25 mouse cellular contexts compared by ENCODE assay signal in the genomic region with DNA sequence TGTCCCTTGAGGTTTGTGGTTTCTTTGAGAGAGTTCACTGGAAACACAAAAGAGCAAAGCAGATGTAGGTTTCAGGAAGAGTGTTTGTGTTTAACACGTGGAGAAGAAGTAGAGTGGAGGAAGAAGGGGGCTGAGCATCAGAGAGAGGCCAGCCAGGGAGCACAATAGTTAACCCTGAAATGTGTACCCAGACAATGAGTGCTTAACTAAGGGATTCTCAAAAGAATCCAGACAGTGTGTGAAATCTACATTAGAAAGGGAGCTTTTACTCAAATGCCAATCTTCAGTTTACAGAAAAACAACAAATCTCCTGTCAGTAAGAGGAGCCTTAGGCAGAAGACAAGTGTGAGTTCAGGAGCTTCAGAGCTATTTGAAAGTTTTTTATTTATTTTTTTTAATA. TPM values are rescaled to one million over a fixed set of nuclear protein-coding genes. Genes with fewer than 3 reads are reported as not detected.
DNase-seq lines count a peak whose midpoint lies in the region; ATAC-seq and TF ChIP-seq lines count a peak whose summit lies in the region.
"Had no signal": no experiment of that assay in that cellular context is flagged by ENCODE, and none has a peak within 500 bp of the region (broad histone marks: within the 10 kb centered on the region; RNA-seq: fewer than 3 reads in every experiment).

No protein-coding gene starts in this region.

- in situ Hi-C loops in ES-E14 (cut with MboI; ENCODE audit: low sequenced_read_pairs in 2 of 2, unreplicated experiment in 2 of 2): no loop called here

- no peak overlapping the region for H3K4me3 ChIP-seq in ES-E14 (ENCODE audit: insufficient read depth in 1 of 2, low read depth in 1 of 2, low read length in 2 of 2, poor library complexity in 1 of 2, severe bottlenecking in 1 of 2)
- H3K4me3 ChIP-seq in midbrain, embryonic 10.5 days: no peak overlapping the region
- H3K4me3 ChIP-seq: embryonic facial prominence, embryonic 13.5 days; embryonic facial prominence, embryonic 15.5 days; erythroblast, embryonic 14.5 days; forebrain, embryonic 10.5 days; forebrain, embryonic 12.5 days had no signal

- H3K27me3 ChIP-seq in midbrain, embryonic 10.5 days (ENCODE audit: low read depth, poor library complexity, severe bottlenecking): no peaks in the 10 kb centered on the region
- H3K27me3 ChIP-seq: CH12.LX; embryonic facial prominence, embryonic 13.5 days; embryonic facial prominence, embryonic 15.5 days; forebrain, embryonic 12.5 days had no signal

- no peak overlapping the region for H3K27ac ChIP-seq in ES-E14 (ENCODE audit: insufficient read depth, low read depth, low read length, poor library complexity, severe bottlenecking)
- H3K27ac ChIP-seq in midbrain, embryonic 10.5 days (replicated peaks): no peak overlapping the region
- H3K27ac ChIP-seq: embryonic facial prominence, embryonic 13.5 days; embryonic facial prominence, embryonic 15.5 days; forebrain, embryonic 10.5 days; forebrain, embryonic 12.5 days had no signal

- WGBS in midbrain, embryonic 10.5 days: 8% methylated on average over 1 of the region's 1 CpGs

- no peaks in the 10 kb centered on the region for H3K9me3 ChIP-seq in ES-E14 (ENCODE audit: control insufficient read depth, insufficient read depth, low read depth, low read length)
- no peaks in the 10 kb centered on the region for H3K9me3 ChIP-seq in midbrain, embryonic 10.5 days (replicated peaks)
- H3K9me3 ChIP-seq: embryonic facial prominence, embryonic 13.5 days; embryonic facial prominence, embryonic 15.5 days; forebrain, embryonic 10.5 days; forebrain, embryonic 12.5 days; G1E had no signal

- no peaks in the 10 kb centered on the region for H3K36me3 ChIP-seq in ES-E14 (ENCODE audit: control insufficient read depth, insufficient read depth, low read length, poor library complexity, severe bottlenecking)
- H3K36me3 ChIP-seq in midbrain, embryonic 10.5 days: peaks cover 16% of the 10 kb centered on the region
- H3K36me3 ChIP-seq: forebrain, embryonic 12.5 days had no signal

- no peak for ATAC-seq in CD4-positive, CD25-positive, alpha-beta regulatory T cell, adult 4 months
- ATAC-seq: forebrain, embryonic 14.5 days; forebrain, embryonic 16.5 days had no signal

- no peaks in the 10 kb centered on the region for H3K4me1 ChIP-seq in ES-E14 (ENCODE audit: control insufficient read depth in 2 of 2, insufficient read depth in 2 of 2, low read length in 2 of 2, poor library complexity in 1 of 2)
- peaks cover 8% of the 10 kb centered on the region for H3K4me1 ChIP-seq in midbrain, embryonic 10.5 days
- H3K4me1 ChIP-seq: embryonic facial prominence, embryonic 13.5 days; embryonic facial prominence, embryonic 15.5 days; forebrain, embryonic 10.5 days; forebrain, embryonic 12.5 days had no signal

- peak; percentile 1 for DNase-seq in embryo, embryonic 10.5 days (ENCODE audit: low spot score)
- no peak for DNase-seq in embryo, embryonic 11 days
- DNase-seq in ES-E14 (ENCODE audit: low read depth, low spot score) (peak; percentile 20), R1 (ENCODE audit: low read depth, low spot score) (peak; percentile 57)
- no peak for DNase-seq in lung, postnatal 36 days
- no peak for DNase-seq in midbrain, embryonic 10.5 days (ENCODE audit: low spot score)
- DNase-seq: adrenal gland, adult 2 months; adrenal gland, postnatal 10 days; adrenal gland, postnatal 25 days; cerebellum, adult 11 months; cerebellum, adult 18-20 months; cerebellum, adult 8-10 months; cerebellum, adult 9-11 months; cerebellum, postnatal 14 days; cerebellum, postnatal 36 days had no signal

- H3K9ac ChIP-seq in ES-E14 (ENCODE audit: insufficient read depth, low read depth, low read length, poor library complexity, severe bottlenecking): no peak overlapping the region
- H3K9ac ChIP-seq: embryonic facial prominence, embryonic 13.5 days; embryonic facial prominence, embryonic 15.5 days; forebrain, embryonic 12.5 days had no signal

TF ChIP-seq in ES-E14, 5 proteins besides CTCF, POLR2A, EP300 and RAD21:
- TF ChIP-seq ZNF384 (IDR thresholded peaks at IDR 0.05; ENCODE audit: low read depth, low read length) (no peak), MAFK (IDR thresholded peaks at IDR 0.05; ENCODE audit: insufficient read depth, low read depth, low read length) (no peak), ZC3H11A (IDR thresholded peaks at IDR 0.05; ENCODE audit: borderline replicate concordance, low read depth, low read length) (no peak), HCFC1 (IDR thresholded peaks at IDR 0.05; ENCODE audit: borderline replicate concordance, insufficient read depth, low read length) (no peak), CHD2 (IDR thresholded peaks at IDR 0.05; ENCODE audit: low read depth, low read length) (no peak)
TF ChIP-seq in ES-E14: peak in this region for 0.

RNA-seq across cellular contexts. Expression of gene Slc9a6, which starts 30.5 kb away (rescaled TPM):
- 16.5 and 16.7 TPM in 2 replicates for total RNA-seq in ES-E14 (2012; rRNA removed)
- 1 to 10 TPM; 7.3 to 9.3 TPM for polyA plus RNA-seq in CD4-positive, CD25-positive, alpha-beta regulatory T cell, adult 4 months (2017; shearing (Covaris generic))
- 12.9 and 17.5 TPM in 2 replicates for polyA plus RNA-seq in midbrain, embryonic 10.5 days (2016; fragmentation: Nextera tagmentation; extraction: Ambion mirVana)

RNA-seq across cellular contexts. Expression of gene Mmgt1, which starts 42.2 kb away (rescaled TPM):
- 23.0 and 28.1 TPM in 2 replicates for total RNA-seq in ES-E14 (2012; rRNA removed)
- 1 to 10 TPM; 8.9 to 9.5 TPM for polyA plus RNA-seq in CD4-positive, CD25-positive, alpha-beta regulatory T cell, adult 4 months (2017; shearing (Covaris generic))
- 43.2 and 45.5 TPM in 2 replicates for polyA plus RNA-seq in midbrain, embryonic 10.5 days (2016; fragmentation: Nextera tagmentation; extraction: Ambion mirVana)

Comparison
In these comparisons a context has a peak if more than half of its experiments do, and no peak if none do; other contexts are left out.
1. DNase-seq: peak in embryo, embryonic 10.5 days (single experiment), ES-E14 (single experiment) and R1 (single experiment); none in embryo, embryonic 11 days (single experiment), lung, postnatal 36 days (single experiment) and midbrain, embryonic 10.5 days (single experiment).